Mouse (Mus musculus) testis, adult 2 months (tissue): ENCODE results near the gene Cntnap2. TPM values are rescaled to one million over a fixed set of nuclear protein-coding genes. Genes with fewer than 3 reads are reported as not detected.

Source experiments
- H3K27ac ChIP-seq: fragments of 200-500 bp; 2 replicates; pipeline ENCODE4 v1.5.1; 2012; ENCODE audit warnings: low read depth, low read length; ENCODE audit not compliant: control insufficient read depth, insufficient read depth
- H3K27me3 ChIP-seq: fragments of 200-500 bp; 2 replicates; pipeline ENCODE4 v1.6.1; 2012; ENCODE audit warnings: mild to moderate bottlenecking, low read length, moderate library complexity; ENCODE audit not compliant: control insufficient read depth, insufficient read depth
- H3K36me3 ChIP-seq: fragments of 200-500 bp; 2 replicates; pipeline ENCODE4 v1.6.1; 2012; ENCODE audit warnings: mild to moderate bottlenecking, low read length; ENCODE audit not compliant: control insufficient read depth, insufficient read depth
- H3K4me1 ChIP-seq: fragments of 200-500 bp; 2 replicates; pipeline ENCODE4 v1.6.1; 2012; ENCODE audit warnings: low read length; ENCODE audit not compliant: control insufficient read depth, insufficient read depth
- H3K4me3 ChIP-seq: fragments of 200-500 bp; 2 replicates; pipeline ENCODE4 v1.5.1; 2012; ENCODE audit warnings: low read depth, mild to moderate bottlenecking, low read length, moderate library complexity, mixed read lengths; ENCODE audit not compliant: control insufficient read depth
- CTCF ChIP-seq: fragments of 200-500 bp; IDR thresholded peaks from 2 replicates; pipeline ENCODE4 v1.5.1; 2012; ENCODE audit warnings: low read depth, mild to moderate bottlenecking, inconsistent platforms, low read length, moderate library complexity; ENCODE audit not compliant: control insufficient read depth, insufficient read depth, insufficient replicate concordance
- POLR2A ChIP-seq: fragments of 200-500 bp; IDR thresholded peaks from 2 replicates; pipeline ENCODE4 v1.6.1; 2012; ENCODE audit warnings: low read depth, mild to moderate bottlenecking, inconsistent platforms, low read length, moderate library complexity; ENCODE audit not compliant: control insufficient read depth
- polyA plus RNA-seq: library from polyadenylated mRNA; depleted of rRNA; stranded (reverse); fragments of >200 nt; gene quantifications from 2 replicates; pipeline ENCODE4 v1.2.3, GENCODE M21; 2012

The Cntnap2 gene
- polyA plus RNA-seq, 1 experiment, result 49.6 TPM

DNA sequence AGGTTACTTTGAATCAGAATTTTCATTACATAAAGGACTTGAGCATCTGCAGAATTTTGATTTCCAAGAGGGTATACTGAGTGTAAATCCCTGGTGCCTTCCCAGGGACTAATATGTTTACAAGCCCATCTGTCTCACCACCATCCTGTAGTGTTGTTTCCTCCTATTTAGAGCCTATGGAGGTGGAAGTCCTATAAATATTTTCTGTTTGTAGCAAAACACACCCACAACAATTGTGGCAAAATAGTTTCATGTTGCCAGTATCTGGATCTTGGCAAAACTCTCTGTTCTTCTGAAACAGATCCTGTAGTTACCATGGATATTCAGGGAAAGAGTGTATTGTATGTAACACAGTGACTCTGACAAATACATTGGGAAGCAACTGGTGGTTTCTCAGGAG, 641.1 kb downstream of the Cntnap2 start:
- Histone ChIP-seq H3K36me3 (no peaks in the 10 kb centered on the region), H3K27me3 (no peaks in the 10 kb centered on the region), H3K27ac (no peak overlapping the region), H3K4me1 (no peaks in the 10 kb centered on the region), H3K4me3 (no peak overlapping the region)
- TF ChIP-seq POLR2A, result no peak
- TF ChIP-seq CTCF, result no peak

- TF ChIP-seq POLR2A (no peak), CTCF (no peak)
- Histone ChIP-seq H3K27ac (no peak overlapping the region), H3K36me3 (no peaks in the 10 kb centered on the region), H3K4me1 (no peaks in the 10 kb centered on the region), H3K27me3 (no peaks in the 10 kb centered on the region), H3K4me3 (no peak overlapping the region)
Observed at GRCm38 (mm10) chr6:45791612-45792011, 732.5 kb downstream of the Cntnap2 start.

DNA sequence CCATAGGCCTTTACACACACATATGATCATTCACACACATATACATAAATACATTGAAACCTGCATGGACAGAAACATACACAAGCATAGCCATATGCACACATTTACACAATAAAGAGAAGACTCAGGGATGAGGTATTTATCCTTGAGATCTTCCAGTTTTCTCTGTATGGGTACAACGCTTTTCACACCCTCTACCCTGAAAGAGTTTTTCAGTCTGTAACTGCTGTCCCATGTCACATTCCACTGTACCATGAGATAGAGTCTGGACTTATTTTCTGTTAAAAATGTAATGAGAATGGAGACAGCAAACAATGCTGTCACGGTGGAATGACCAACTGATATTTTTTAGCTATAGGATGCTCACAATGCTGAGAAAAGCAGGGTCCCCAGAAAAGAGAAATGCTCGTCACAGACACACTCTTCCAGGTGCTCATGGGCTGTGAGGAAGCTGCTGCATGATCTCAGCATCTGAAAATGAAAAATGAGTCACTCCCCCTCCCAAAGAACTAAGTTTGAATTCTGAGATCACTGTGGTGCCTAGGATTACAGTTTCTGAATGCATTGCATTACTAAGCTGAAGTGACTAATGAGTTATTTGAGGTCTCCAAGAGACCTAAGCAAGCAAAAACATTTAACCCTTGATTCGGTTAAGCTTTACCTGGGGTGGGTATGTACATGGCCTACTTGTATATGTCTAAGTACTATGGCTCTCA, 782.6 kb downstream of the Cntnap2 start:
- Histone ChIP-seq H3K36me3 (no peaks in the 10 kb centered on the region), H3K4me1 (no peaks in the 10 kb centered on the region), H3K4me3 (no peak overlapping the region), H3K27me3 (no peaks in the 10 kb centered on the region), H3K27ac (no peak overlapping the region)
- TF ChIP-seq POLR2A, result no peak
- no peak for TF ChIP-seq CTCF

GRCm38 (mm10) chr6:45843736-45844135, 784.6 kb downstream of the Cntnap2 start:
- Histone ChIP-seq H3K4me3 (no peak overlapping the region), H3K27me3 (no peaks in the 10 kb centered on the region), H3K4me1 (no peaks in the 10 kb centered on the region), H3K27ac (no peak overlapping the region), H3K36me3 (no peaks in the 10 kb centered on the region)
- TF ChIP-seq CTCF (no peak), POLR2A (no peak)

DNA sequence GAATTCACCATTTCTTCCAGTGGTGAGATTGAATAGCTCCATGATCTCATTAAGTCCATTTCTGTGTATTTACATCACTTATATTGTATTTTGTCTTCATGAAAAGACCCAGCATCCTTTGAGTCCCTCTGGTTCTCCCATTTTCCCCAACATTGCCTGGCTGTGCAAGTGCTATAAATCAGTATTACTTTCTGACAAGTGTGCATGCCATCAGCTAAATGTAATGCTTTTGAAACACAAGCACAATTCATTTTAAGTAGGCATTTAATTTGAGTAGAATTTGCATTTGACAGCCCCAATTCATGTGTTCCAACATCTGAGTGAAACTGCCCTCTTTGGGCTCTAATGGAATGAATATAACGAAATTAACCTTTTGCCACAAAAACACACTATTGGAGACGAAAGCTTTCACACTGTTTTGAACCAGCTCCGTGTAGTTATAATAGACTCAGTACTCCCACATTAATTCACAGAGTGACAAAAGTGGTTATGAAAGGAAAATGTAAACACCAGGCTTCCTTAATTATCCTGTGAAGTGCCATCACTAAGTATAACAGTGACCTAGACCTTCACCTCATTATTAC, 812.3 kb downstream of the Cntnap2 start:
- H3K4me3 ChIP-seq, result no peak overlapping the region
- no peaks in the 10 kb centered on the region for H3K36me3 ChIP-seq
- H3K27ac ChIP-seq, result no peak overlapping the region
- H3K4me1 ChIP-seq, result no peaks in the 10 kb centered on the region
- TF ChIP-seq POLR2A (no peak), CTCF (no peak)
- no peaks in the 10 kb centered on the region for H3K27me3 ChIP-seq

- no peak for TF ChIP-seq POLR2A
- no peaks in the 10 kb centered on the region for H3K4me1 ChIP-seq
Observed at GRCm38 (mm10) chr6:45885486-45885885, 826.3 kb downstream of the Cntnap2 start.

GRCm38 (mm10) chr6:45887901-45888300, 828.7 kb downstream of the Cntnap2 start:
- no peaks in the 10 kb centered on the region for H3K36me3 ChIP-seq

More at GRCm38 (mm10) chr6:45885486-45885885, 826.3 kb downstream of the Cntnap2 start:
- H3K27me3 ChIP-seq, result no peaks in the 10 kb centered on the region
- H3K36me3 ChIP-seq, result no peaks in the 10 kb centered on the region
- H3K27ac ChIP-seq, result no peak overlapping the region
- H3K4me3 ChIP-seq, result no peak overlapping the region

More at GRCm38 (mm10) chr6:45887901-45888300, 828.7 kb downstream of the Cntnap2 start:
- H3K27ac ChIP-seq, result no peak overlapping the region
- no peak for TF ChIP-seq POLR2A
- TF ChIP-seq CTCF, result no peak
- H3K4me3 ChIP-seq, result no peak overlapping the region
- no peaks in the 10 kb centered on the region for H3K4me1 ChIP-seq
- H3K27me3 ChIP-seq, result no peaks in the 10 kb centered on the region
